Mouse (Mus musculus): ENCODE measurements around the gene Vmn2r46. TPM values are rescaled to one million over a fixed set of nuclear protein-coding genes. Genes with fewer than 3 reads are reported as not detected.
"Not testable (repeated sequence)": the region's sequence is repeated elsewhere in the genome, so short reads cannot be mapped to it uniquely, and the experiment has no call there.

The Vmn2r46 gene
- not detected in 2 replicates for polyA plus RNA-seq (2015; fragmentation: Nextera tagmentation; extraction: Ambion mirVana)

GRCm38 (mm10) chr7:9770471-9770870 is at the start of gene Vmn2r46:
Gene Vmn2r46 (minus strand): TSS chr7:9770571.
- DNase-seq (ENCODE audit: low spot score): not testable (repeated sequence)

Other genes starting within 250 kb of the Vmn2r46 start
- gene Vmn2r47, start 70.8 kb upstream of the Vmn2r46 start, polyA plus RNA-seq (2015; fragmentation: Nextera tagmentation; extraction: Ambion mirVana): not detected in 2 replicates
- gene Vmn2r48, start 183.0 kb upstream of the Vmn2r46 start, polyA plus RNA-seq (2015; fragmentation: Nextera tagmentation; extraction: Ambion mirVana): not detected in 2 replicates
- gene Vmn2r49, start 221.7 kb upstream of the Vmn2r46 start, polyA plus RNA-seq (2015; fragmentation: Nextera tagmentation; extraction: Ambion mirVana): not detected in 2 replicates